Mouse (Mus musculus) heart, embryonic 15.5 days (tissue): ENCODE measurements around the gene Olfr1382. TPM values are rescaled to one million over a fixed set of nuclear protein-coding genes. Genes with fewer than 3 reads are reported as not detected.
"Not testable (repeated sequence)": the region's sequence is repeated elsewhere in the genome, so short reads cannot be mapped to it uniquely, and the experiment has no call there.

Source experiments
- ATAC-seq: fragments of 200-750 bp; cut with Nextera tagmentation; replicated peaks from 2 replicates; pipeline ENCODE4 v1.8.0; 2017; ENCODE audit warnings: low read depth, moderate TSS enrichment; ENCODE audit not compliant: insufficient number of reproducible peaks, insufficient read depth, low FRiP score
- H3K27ac ChIP-seq: fragments of 300-500 bp; sonication (generic); 2 replicates; pipeline ENCODE4 v1.5.1; 2015; ENCODE audit warnings: mild to moderate bottlenecking, inconsistent platforms
- H3K27me3 ChIP-seq: fragments of 300-500 bp; sonication (generic); 2 replicates; pipeline ENCODE4 v1.6.1; 2015; ENCODE audit warnings: inconsistent platforms
- H3K36me3 ChIP-seq: fragments of 300-500 bp; sonication (generic); 2 replicates; pipeline ENCODE4 v1.6.1; 2015; ENCODE audit warnings: mild to moderate bottlenecking, inconsistent platforms
- H3K4me1 ChIP-seq: fragments of 300-500 bp; sonication (generic); replicated peaks from 2 replicates; pipeline ENCODE4 v1.6.1; 2015; ENCODE audit warnings: inconsistent platforms
- H3K4me2 ChIP-seq: fragments of 300-500 bp; sonication (generic); 2 replicates; pipeline ENCODE4 v1.6.1; 2015; ENCODE audit warnings: inconsistent platforms, mild to moderate bottlenecking, moderate library complexity
- H3K4me3 ChIP-seq: fragments of 300-500 bp; sonication (generic); 2 replicates; pipeline ENCODE4 v1.5.1; 2015; ENCODE audit warnings: mild to moderate bottlenecking, inconsistent platforms
- H3K9ac ChIP-seq: fragments of 300-500 bp; sonication (generic); 2 replicates; pipeline ENCODE4 v1.6.1; 2015; ENCODE audit warnings: mild to moderate bottlenecking, inconsistent platforms
- H3K9me3 ChIP-seq: fragments of 300-500 bp; sonication (generic); replicated peaks from 2 replicates; pipeline ENCODE4 v1.6.1; 2016; ENCODE audit warnings: inconsistent platforms
- WGBS: fragments of 180-500 bp; shearing (Covaris S2); methylation state at CpG from one replicate; pipeline ENCODE4 v1.1.7; 2015; ENCODE audit warnings: mixed read lengths; 5-methylcytosine and 5-hydroxymethylcytosine counted together
- polyA plus RNA-seq: library from polyadenylated mRNA; unstranded; fragments of >200 nt; fragmentation: Nextera tagmentation; extraction: Ambion mirVana; gene quantifications from 2 replicates; pipeline ENCODE4 v1.2.1, GENCODE M21; 2015

The Olfr1382 gene
- not detected in 2 replicates for polyA plus RNA-seq

GRCm38 (mm10) chr11:49527947-49528346 is at the start of gene Olfr1382:
Gene Olfr1382 (plus strand): TSS chr11:49528247.
- no peak within 1 kb of the TSS for H3K27ac ChIP-seq
- H3K27me3 ChIP-seq: no peaks in the 10 kb centered on the region
- no peak for ATAC-seq
- H3K4me2 ChIP-seq: no peak within 1 kb of the TSS
- WGBS: 75% methylated on average over 3 of the region's 3 CpGs
- no peaks in the 10 kb centered on the region for H3K9me3 ChIP-seq
- no peak within 1 kb of the TSS for H3K9ac ChIP-seq
- no peak within 1 kb of the TSS for H3K4me3 ChIP-seq
- H3K4me1 ChIP-seq: no peaks in the 10 kb centered on the region
- H3K36me3 ChIP-seq: no peaks in the 10 kb centered on the region

GRCm38 (mm10) chr11:49485973-49486372 is 42.1 kb upstream of the Olfr1382 start:
- 44% methylated on average over 4 of the region's 4 CpGs for WGBS
- Histone ChIP-seq H3K4me2 (no peak overlapping the region), H3K9me3 (no peaks in the 10 kb centered on the region), H3K4me3 (no peak overlapping the region), H3K36me3 (no peaks in the 10 kb centered on the region), H3K27ac (no peak overlapping the region), H3K9ac (no peak overlapping the region), H3K27me3 (no peaks in the 10 kb centered on the region), H3K4me1 (no peaks in the 10 kb centered on the region)
- no peak for ATAC-seq

- not testable (repeated sequence) for H3K27ac ChIP-seq, H3K27me3 ChIP-seq, ATAC-seq, H3K4me1 ChIP-seq, H3K36me3 ChIP-seq, H3K9ac ChIP-seq, H3K4me2 ChIP-seq, H3K4me3 ChIP-seq, H3K9me3 ChIP-seq
- WGBS: 62% methylated on average over 1 of the region's 1 CpGs
Observed at GRCm38 (mm10) chr11:49488770-49489169, 39.3 kb upstream of the Olfr1382 start, which contains the start of gene Olfr1385. Gene Olfr1385 (plus strand): TSS chr11:49489070.

DNA sequence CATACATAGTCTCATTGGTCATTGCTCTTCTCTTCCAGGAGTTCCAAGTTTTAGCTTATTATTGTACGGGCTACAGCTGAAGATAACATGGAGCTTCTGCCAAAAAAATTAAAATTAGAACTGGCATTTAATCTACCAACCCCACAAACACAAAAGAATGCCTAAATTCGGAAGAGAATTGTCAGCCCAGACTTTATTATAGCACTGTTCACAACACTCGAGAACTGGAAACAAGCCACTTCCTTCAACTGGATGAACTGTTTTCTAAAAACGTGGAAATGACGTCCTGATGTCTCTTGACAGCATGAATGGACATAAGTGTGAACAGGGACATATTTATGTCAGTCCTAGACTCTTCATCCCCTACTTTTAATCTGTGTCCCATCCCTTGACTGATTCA is 10.0 kb upstream of the Olfr1382 start:
- H3K27me3 ChIP-seq: no peaks in the 10 kb centered on the region
- H3K36me3 ChIP-seq: no peaks in the 10 kb centered on the region
- no peak overlapping the region for H3K4me3 ChIP-seq
- no peaks in the 10 kb centered on the region for H3K9me3 ChIP-seq
- H3K4me1 ChIP-seq: no peaks in the 10 kb centered on the region
- no peak for ATAC-seq
- H3K9ac ChIP-seq: no peak overlapping the region
- H3K4me2 ChIP-seq: no peak overlapping the region
- no peak overlapping the region for H3K27ac ChIP-seq
- WGBS: 57% methylated on average over 5 of the region's 5 CpGs

DNA sequence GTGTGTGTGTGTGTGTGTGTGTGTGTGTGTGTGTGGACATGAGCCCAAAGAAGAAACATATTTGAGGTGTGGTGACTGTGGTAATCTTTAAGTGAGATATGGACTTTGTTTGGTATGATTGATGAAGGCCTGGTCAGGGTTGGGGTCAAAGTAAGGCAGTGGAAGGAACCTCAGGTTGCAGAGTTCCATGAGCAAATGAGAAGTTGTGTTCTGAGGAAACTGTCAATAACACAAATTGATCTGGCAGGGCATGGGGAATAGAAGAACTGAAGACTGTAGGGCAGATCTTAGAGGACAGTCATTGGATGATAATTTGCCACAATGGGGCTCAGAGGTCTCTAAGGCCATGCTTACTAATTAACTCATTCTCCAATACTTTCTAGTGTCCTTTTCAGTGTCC is 8.7 kb upstream of the Olfr1382 start, which contains the start of gene Olfr1383:
TSS of gene Olfr1383 (plus strand) at position 301 of the 400 bp plus-strand sequence.
- no peak for ATAC-seq

GRCm38 (mm10) chr11:49532761-49533160 is 4.7 kb downstream of the Olfr1382 start:
- no peaks in the 10 kb centered on the region for H3K36me3 ChIP-seq
- no peak overlapping the region for H3K9ac ChIP-seq
- H3K4me2 ChIP-seq: no peak overlapping the region
- H3K9me3 ChIP-seq: no peaks in the 10 kb centered on the region
- H3K27ac ChIP-seq: no peak overlapping the region
- H3K27me3 ChIP-seq: no peaks in the 10 kb centered on the region
- no peak for ATAC-seq
- H3K4me3 ChIP-seq: no peak overlapping the region
- no peaks in the 10 kb centered on the region for H3K4me1 ChIP-seq

More for the DNA sequence above, 8.7 kb upstream of the Olfr1382 start, which contains the start of gene Olfr1383:
- Histone ChIP-seq H3K27ac (no peak within 1 kb of the TSS), H3K9me3 (no peaks in the 10 kb centered on the region), H3K4me1 (no peaks in the 10 kb centered on the region), H3K36me3 (no peaks in the 10 kb centered on the region), H3K4me3 (no peak within 1 kb of the TSS), H3K4me2 (no peak within 1 kb of the TSS), H3K27me3 (no peaks in the 10 kb centered on the region), H3K9ac (no peak within 1 kb of the TSS)

DNA sequence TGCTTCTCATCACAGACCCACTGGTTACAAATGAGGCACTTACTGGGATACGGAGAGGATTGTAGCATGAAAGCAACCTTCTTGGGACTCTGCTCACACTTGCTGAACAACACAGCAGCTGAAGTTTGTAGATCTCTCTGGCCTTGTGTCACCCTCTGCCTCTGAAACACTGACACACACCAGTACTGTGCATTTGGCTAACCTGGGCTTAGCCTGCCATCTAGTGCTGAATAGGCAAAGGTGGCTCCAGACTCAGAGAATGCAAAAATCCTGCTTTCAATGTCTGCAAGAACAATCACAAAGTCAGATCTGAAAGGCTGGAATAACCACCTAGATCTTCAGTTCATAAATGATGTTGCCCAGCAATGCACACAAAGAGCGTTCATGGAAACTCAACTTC is 8.6 kb downstream of the Olfr1382 start:
- H3K4me2 ChIP-seq, H3K27ac ChIP-seq, H3K4me1 ChIP-seq, H3K4me3 ChIP-seq, H3K9me3 ChIP-seq, H3K27me3 ChIP-seq, H3K9ac ChIP-seq, ATAC-seq, H3K36me3 ChIP-seq: not testable (repeated sequence)
- 84% methylated on average over 2 of the region's 2 CpGs for WGBS

GRCm38 (mm10) chr11:49543149-49543548 is 15.1 kb downstream of the Olfr1382 start, which contains the start of gene Olfr1381:
Gene Olfr1381 (plus strand): TSS chr11:49543449.
- H3K9ac ChIP-seq, H3K4me3 ChIP-seq, H3K4me1 ChIP-seq, H3K4me2 ChIP-seq, ATAC-seq, H3K27me3 ChIP-seq, H3K27ac ChIP-seq, H3K9me3 ChIP-seq, H3K36me3 ChIP-seq: not testable (repeated sequence)
- 71% methylated on average over 3 of the region's 3 CpGs for WGBS

- not testable (repeated sequence) for H3K36me3 ChIP-seq, H3K27ac ChIP-seq, H3K4me1 ChIP-seq, H3K4me2 ChIP-seq, H3K4me3 ChIP-seq, H3K9me3 ChIP-seq, H3K9ac ChIP-seq, H3K27me3 ChIP-seq, ATAC-seq
- WGBS: 69% methylated on average over 3 of the region's 3 CpGs
Observed at GRCm38 (mm10) chr11:49554033-49554432, 26.0 kb downstream of the Olfr1382 start.

DNA sequence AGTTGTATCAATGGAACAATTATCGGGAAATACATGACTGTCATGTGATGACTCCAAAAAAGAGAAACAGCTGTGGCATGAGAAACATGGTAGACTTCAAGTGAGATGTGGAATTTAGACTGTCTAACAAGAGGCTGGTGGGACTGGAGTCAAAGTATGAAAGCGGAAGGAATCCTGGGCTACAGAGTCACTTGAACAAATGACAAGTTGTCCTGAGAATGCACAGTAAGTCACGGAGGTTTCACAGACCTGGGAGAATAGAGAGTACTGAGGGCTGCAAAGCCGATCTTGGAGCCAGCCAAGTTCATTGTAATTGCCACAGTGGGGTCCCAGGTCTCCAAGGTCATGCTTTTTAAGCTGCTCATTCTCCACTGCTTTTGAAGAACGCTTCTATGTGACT is 28.5 kb downstream of the Olfr1382 start, which contains the start of gene Olfr1380:
TSS of gene Olfr1380 (plus strand) at position 301 of the 400 bp plus-strand sequence.
- H3K9ac ChIP-seq, H3K4me1 ChIP-seq, H3K4me2 ChIP-seq, H3K27me3 ChIP-seq, H3K27ac ChIP-seq, ATAC-seq, H3K36me3 ChIP-seq, H3K9me3 ChIP-seq, H3K4me3 ChIP-seq: not testable (repeated sequence)
- WGBS: 65% methylated on average over 5 of the region's 5 CpGs

- H3K4me3 ChIP-seq, ATAC-seq, H3K36me3 ChIP-seq, H3K4me1 ChIP-seq, H3K27me3 ChIP-seq, H3K9ac ChIP-seq, H3K4me2 ChIP-seq, H3K27ac ChIP-seq, H3K9me3 ChIP-seq: not testable (repeated sequence)
- 35% methylated on average over 2 of the region's 2 CpGs for WGBS
Observed at GRCm38 (mm10) chr11:49575054-49575453, 47.0 kb downstream of the Olfr1382 start.

DNA sequence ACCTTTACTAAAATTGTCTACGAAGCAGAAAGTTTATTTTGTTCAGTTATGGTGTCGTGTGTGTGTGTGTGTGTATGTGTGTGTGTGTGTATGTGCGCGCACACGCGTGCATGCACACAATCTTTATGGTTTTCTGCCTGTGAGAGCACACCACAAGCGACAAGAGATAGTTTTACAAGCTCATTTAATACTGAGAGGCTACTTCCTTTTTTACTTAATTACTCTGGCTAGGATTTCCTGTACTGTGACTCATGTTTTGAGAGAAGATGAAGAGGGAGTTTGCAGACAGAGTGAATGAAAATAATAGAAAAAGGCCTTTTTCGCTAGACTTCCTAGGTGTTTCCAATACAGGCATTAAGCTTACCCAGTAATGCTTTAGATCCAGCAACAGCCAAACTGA is 52.4 kb downstream of the Olfr1382 start:
- not testable (repeated sequence) for H3K9ac ChIP-seq, H3K27me3 ChIP-seq, ATAC-seq, H3K4me1 ChIP-seq, H3K27ac ChIP-seq, H3K9me3 ChIP-seq, H3K36me3 ChIP-seq, H3K4me3 ChIP-seq, H3K4me2 ChIP-seq
- WGBS: 76% methylated on average over 8 of the region's 8 CpGs
